10 mouse cellular contexts compared by ENCODE assay signal in the genomic region with DNA sequence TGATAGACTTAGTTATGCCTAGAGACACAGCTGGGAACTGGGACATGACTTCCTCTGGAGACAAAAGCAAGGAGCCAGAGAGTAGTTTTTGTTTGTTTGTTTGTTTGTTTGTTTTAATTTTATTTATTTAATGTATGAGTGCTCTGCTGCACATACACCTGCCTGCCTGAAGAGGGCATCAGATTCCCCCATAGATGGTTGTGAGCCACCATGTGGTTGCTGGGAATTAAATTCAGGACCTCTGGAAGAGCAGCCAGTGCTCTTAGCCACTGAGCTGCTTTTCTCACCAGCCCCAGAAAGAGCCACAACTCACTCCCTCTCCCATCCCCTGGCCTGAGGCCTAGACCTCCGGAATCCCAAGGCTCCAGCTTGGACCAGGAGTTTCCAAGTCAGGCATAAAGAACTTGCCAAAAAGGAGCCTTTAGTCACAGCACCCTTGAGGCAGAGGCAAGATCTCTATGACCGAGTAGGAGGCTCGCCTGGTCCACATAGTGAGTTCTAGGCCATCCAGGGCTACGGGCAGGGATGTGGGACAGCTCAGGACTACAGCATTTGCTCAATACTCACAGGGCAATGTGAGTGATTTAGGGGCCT. TPM values are rescaled to one million over a fixed set of nuclear protein-coding genes. Genes with fewer than 3 reads are reported as not detected.
A peak's percentile ranks its signal among the peaks of the same experiment; 100 is the strongest.
DNase-seq lines count a peak whose midpoint lies in the region; ATAC-seq and TF ChIP-seq lines count a peak whose summit lies in the region.
"Had no signal": no experiment of that assay in that cellular context is flagged by ENCODE, and none has a peak within 500 bp of the region (broad histone marks: within the 10 kb centered on the region; RNA-seq: fewer than 3 reads in every experiment).

No protein-coding gene starts in this region.

- H3K27ac ChIP-seq in hindbrain, postnatal 0 days = 0 out of 2 replicates have a peak overlapping the region, but pooled peaks have one; percentile 32
- H3K27ac ChIP-seq in hindbrain, embryonic 14.5 days = no peak overlapping the region
- H3K27ac ChIP-seq in midbrain, embryonic 12.5 days (replicated peaks) = no peak overlapping the region
- no peak overlapping the region for H3K27ac ChIP-seq in midbrain, embryonic 13.5 days
- H3K27ac ChIP-seq in forebrain, embryonic 16.5 days (ENCODE audit: low read length) = peak overlapping the region; percentile 46; the same call in 1 of the 2 replicates
- H3K27ac ChIP-seq in stomach, embryonic 15.5 days = 0 out of 2 replicates have a peak overlapping the region, but pooled peaks have one; percentile 35
- H3K27ac ChIP-seq: hindbrain, embryonic 12.5 days; macrophage had no signal

- DNase-seq in hindbrain, postnatal 0 days (ENCODE audit: low spot score) = no peak
- DNase-seq in hindbrain, embryonic 14.5 days (ENCODE audit: low spot score) = no peak
- no peak for DNase-seq in left cerebral cortex, adult 9 months (ENCODE audit: low spot score in 2 of 2)

- TF ChIP-seq CTCF in hindbrain, postnatal 0 days (IDR thresholded peaks at IDR 0.05; ENCODE audit: low read depth) = peak; percentile 58

- no peak overlapping the region for H3K9ac ChIP-seq in hindbrain, postnatal 0 days (replicated peaks; ENCODE audit: low read length)
- no peak overlapping the region for H3K9ac ChIP-seq in hindbrain, embryonic 14.5 days
- no peak overlapping the region for H3K9ac ChIP-seq in midbrain, embryonic 12.5 days (replicated peaks)
- H3K9ac ChIP-seq in midbrain, embryonic 13.5 days (replicated peaks) = no peak overlapping the region
- H3K9ac ChIP-seq in forebrain, embryonic 16.5 days (replicated peaks; ENCODE audit: low read depth, low read length) = no peak overlapping the region
- no peak overlapping the region for H3K9ac ChIP-seq in stomach, embryonic 15.5 days
- H3K9ac ChIP-seq: hindbrain, embryonic 12.5 days had no signal

- no peak overlapping the region for H3K4me3 ChIP-seq in hindbrain, postnatal 0 days (ENCODE audit: low read length)
- no peak overlapping the region for H3K4me3 ChIP-seq in hindbrain, embryonic 14.5 days (replicated peaks; ENCODE audit: low read length)
- no peak overlapping the region for H3K4me3 ChIP-seq in midbrain, embryonic 12.5 days
- H3K4me3 ChIP-seq in midbrain, embryonic 13.5 days (replicated peaks) = no peak overlapping the region
- H3K4me3 ChIP-seq in forebrain, embryonic 16.5 days (replicated peaks; ENCODE audit: low read length) = no peak overlapping the region
- H3K4me3 ChIP-seq in stomach, embryonic 15.5 days (replicated peaks) = no peak overlapping the region
- H3K4me3 ChIP-seq: hindbrain, embryonic 12.5 days had no signal

- no peak overlapping the region for H3K4me2 ChIP-seq in hindbrain, postnatal 0 days (ENCODE audit: low read depth, low read length)
- H3K4me2 ChIP-seq in hindbrain, embryonic 14.5 days (replicated peaks) = no peak overlapping the region
- no peak overlapping the region for H3K4me2 ChIP-seq in midbrain, embryonic 12.5 days (replicated peaks)
- H3K4me2 ChIP-seq in midbrain, embryonic 13.5 days (replicated peaks) = no peak overlapping the region
- H3K4me2 ChIP-seq in forebrain, embryonic 16.5 days (ENCODE audit: low read length) = no peak overlapping the region
- no peak overlapping the region for H3K4me2 ChIP-seq in stomach, embryonic 15.5 days
- H3K4me2 ChIP-seq: hindbrain, embryonic 12.5 days had no signal

- H3K27me3 ChIP-seq in hindbrain, postnatal 0 days (ENCODE audit: insufficient read depth, low read length) = no peaks in the 10 kb centered on the region
- H3K27me3 ChIP-seq in hindbrain, embryonic 14.5 days (ENCODE audit: control insufficient read depth, insufficient read depth, low read length) = no peaks in the 10 kb centered on the region
- no peaks in the 10 kb centered on the region for H3K27me3 ChIP-seq in midbrain, embryonic 12.5 days
- H3K27me3 ChIP-seq in midbrain, embryonic 13.5 days = no peaks in the 10 kb centered on the region
- H3K27me3 ChIP-seq in forebrain, embryonic 16.5 days (replicated peaks; ENCODE audit: control insufficient read depth, insufficient read depth, low read length) = no peaks in the 10 kb centered on the region
- no peaks in the 10 kb centered on the region for H3K27me3 ChIP-seq in stomach, embryonic 15.5 days (replicated peaks)
- H3K27me3 ChIP-seq: hindbrain, embryonic 12.5 days had no signal

- WGBS in hindbrain, postnatal 0 days = 63% methylated on average over 4 of the region's 4 CpGs
- 64% methylated on average over 4 of the region's 4 CpGs for WGBS in hindbrain, embryonic 14.5 days
- 67% methylated on average over 4 of the region's 4 CpGs for WGBS in midbrain, embryonic 12.5 days
- 63% methylated on average over 4 of the region's 4 CpGs for WGBS in midbrain, embryonic 13.5 days
- 64% methylated on average over 4 of the region's 4 CpGs for WGBS in forebrain, embryonic 16.5 days
- WGBS in stomach, embryonic 15.5 days = 63% methylated on average over 4 of the region's 4 CpGs

- no peaks in the 10 kb centered on the region for H3K9me3 ChIP-seq in hindbrain, postnatal 0 days (ENCODE audit: low read length)
- no peaks in the 10 kb centered on the region for H3K9me3 ChIP-seq in hindbrain, embryonic 14.5 days (ENCODE audit: control insufficient read depth, low read length)
- no peaks in the 10 kb centered on the region for H3K9me3 ChIP-seq in midbrain, embryonic 12.5 days
- no peaks in the 10 kb centered on the region for H3K9me3 ChIP-seq in midbrain, embryonic 13.5 days
- H3K9me3 ChIP-seq in forebrain, embryonic 16.5 days (ENCODE audit: control insufficient read depth, low read length) = no peaks in the 10 kb centered on the region
- no peaks in the 10 kb centered on the region for H3K9me3 ChIP-seq in stomach, embryonic 15.5 days
- H3K9me3 ChIP-seq: hindbrain, embryonic 12.5 days had no signal

- no peaks in the 10 kb centered on the region for H3K4me1 ChIP-seq in hindbrain, postnatal 0 days (ENCODE audit: insufficient read depth, low read length)
- no peaks in the 10 kb centered on the region for H3K4me1 ChIP-seq in hindbrain, embryonic 14.5 days (replicated peaks; ENCODE audit: control insufficient read depth, insufficient read depth, low read length)
- no peaks in the 10 kb centered on the region for H3K4me1 ChIP-seq in midbrain, embryonic 12.5 days
- H3K4me1 ChIP-seq in midbrain, embryonic 13.5 days (replicated peaks) = peaks cover 6% of the 10 kb centered on the region
- peaks cover 7% of the 10 kb centered on the region; the same call in 1 of the 2 replicates for H3K4me1 ChIP-seq in forebrain, embryonic 16.5 days (replicated peaks; ENCODE audit: control insufficient read depth, insufficient read depth, low read length)
- 0 out of 2 replicates have a peak, but pooled peaks cover 7% of the 10 kb centered on the region for H3K4me1 ChIP-seq in stomach, embryonic 15.5 days

- ATAC-seq in hindbrain, postnatal 0 days = no peak
- ATAC-seq in hindbrain, embryonic 14.5 days (ENCODE audit: low FRiP score) = no peak
- peak; percentile 16; the same call in 1 of the 2 replicates for ATAC-seq in midbrain, embryonic 12.5 days (ENCODE audit: low FRiP score, low read depth)
- no peak; the same call in 1 of the 2 replicates for ATAC-seq in midbrain, embryonic 13.5 days
- ATAC-seq in forebrain, embryonic 16.5 days = peak; percentile 19; the same call in 1 of the 2 replicates
- no peak for ATAC-seq in stomach, embryonic 15.5 days (ENCODE audit: insufficient read depth, low FRiP score, low read depth)

- no peaks in the 10 kb centered on the region for H3K36me3 ChIP-seq in hindbrain, postnatal 0 days (ENCODE audit: insufficient read depth, low read length)
- no peaks in the 10 kb centered on the region for H3K36me3 ChIP-seq in hindbrain, embryonic 14.5 days (replicated peaks; ENCODE audit: control insufficient read depth, insufficient read depth)
- H3K36me3 ChIP-seq in midbrain, embryonic 12.5 days = no peaks in the 10 kb centered on the region
- no peaks in the 10 kb centered on the region for H3K36me3 ChIP-seq in midbrain, embryonic 13.5 days
- H3K36me3 ChIP-seq in forebrain, embryonic 16.5 days (ENCODE audit: control insufficient read depth, insufficient read depth) = no peaks in the 10 kb centered on the region
- no peaks in the 10 kb centered on the region for H3K36me3 ChIP-seq in stomach, embryonic 15.5 days
- H3K36me3 ChIP-seq: hindbrain, embryonic 12.5 days had no signal

RNA-seq across cellular contexts. Expression of a gene that starts 25.6 kb away (rescaled TPM):
- 0.84 and 2.5 TPM in 2 replicates for total RNA-seq in hindbrain, postnatal 0 days (2014; rRNA removed)
- 1.0 and 1.5 TPM in 2 replicates for polyA plus RNA-seq in hindbrain, postnatal 0 days (2015; fragmentation: Nextera tagmentation; extraction: Ambion mirVana)
- 0.92 and 1.7 TPM in 2 replicates for polyA plus RNA-seq in hindbrain, embryonic 14.5 days (2014; fragmentation: Nextera tagmentation; extraction: Ambion mirVana)
- polyA plus RNA-seq in midbrain, embryonic 12.5 days (2016; fragmentation: Nextera tagmentation; extraction: Ambion mirVana) = 0.37 and 0.70 TPM in 2 replicates
- 0.30 and 0.47 TPM in 2 replicates for polyA plus RNA-seq in midbrain, embryonic 13.5 days (2015; fragmentation: Nextera tagmentation; extraction: Ambion mirVana)
- 0.67 and 1.4 TPM in 2 replicates for polyA plus RNA-seq in forebrain, embryonic 16.5 days (2015; fragmentation: Nextera tagmentation; extraction: Ambion mirVana)
- 7.6 and 8.4 TPM in 2 replicates for polyA plus RNA-seq in stomach, embryonic 15.5 days (2015; fragmentation: Nextera tagmentation; extraction: Ambion mirVana)
- polyA plus RNA-seq: macrophage had no signal

RNA-seq across cellular contexts. Expression of a gene that starts 31.6 kb away (rescaled TPM):
- total RNA-seq in hindbrain, postnatal 0 days (2014; rRNA removed) = 59.3 and 78.2 TPM in 2 replicates
- 64.0 and 67.7 TPM in 2 replicates for polyA plus RNA-seq in hindbrain, postnatal 0 days (2015; fragmentation: Nextera tagmentation; extraction: Ambion mirVana)
- 53.9 and 70.7 TPM in 2 replicates for polyA plus RNA-seq in hindbrain, embryonic 14.5 days (2014; fragmentation: Nextera tagmentation; extraction: Ambion mirVana)
- 81.7 and 83.6 TPM in 2 replicates for polyA plus RNA-seq in midbrain, embryonic 12.5 days (2016; fragmentation: Nextera tagmentation; extraction: Ambion mirVana)
- 75.1 and 81.5 TPM in 2 replicates for polyA plus RNA-seq in midbrain, embryonic 13.5 days (2015; fragmentation: Nextera tagmentation; extraction: Ambion mirVana)
- 52.4 and 53.1 TPM in 2 replicates for polyA plus RNA-seq in forebrain, embryonic 16.5 days (2015; fragmentation: Nextera tagmentation; extraction: Ambion mirVana)
- polyA plus RNA-seq in stomach, embryonic 15.5 days (2015; fragmentation: Nextera tagmentation; extraction: Ambion mirVana) = 57.0 and 61.1 TPM in 2 replicates

RNA-seq across cellular contexts. Expression of a gene that starts 44.7 kb away (rescaled TPM):
- not detected in 2 replicates for total RNA-seq in hindbrain, postnatal 0 days (2014; rRNA removed)
- not detected in 2 replicates for polyA plus RNA-seq in hindbrain, postnatal 0 days (2015; fragmentation: Nextera tagmentation; extraction: Ambion mirVana)
- not detected in 2 replicates for polyA plus RNA-seq in hindbrain, embryonic 14.5 days (2014; fragmentation: Nextera tagmentation; extraction: Ambion mirVana)
- polyA plus RNA-seq in midbrain, embryonic 12.5 days (2016; fragmentation: Nextera tagmentation; extraction: Ambion mirVana) = not detected in 2 replicates
- not detected in 2 replicates for polyA plus RNA-seq in midbrain, embryonic 13.5 days (2015; fragmentation: Nextera tagmentation; extraction: Ambion mirVana)
- not detected in 2 replicates for polyA plus RNA-seq in forebrain, embryonic 16.5 days (2015; fragmentation: Nextera tagmentation; extraction: Ambion mirVana)
- not detected in 2 replicates for polyA plus RNA-seq in stomach, embryonic 15.5 days (2015; fragmentation: Nextera tagmentation; extraction: Ambion mirVana)
- total RNA-seq: layer of hippocampus, postnatal 25 days had no signal
- polyA plus RNA-seq: hindbrain, embryonic 12.5 days; macrophage had no signal

Comparison
In these comparisons a context has a peak if more than half of its experiments do, and no peak if none do; other contexts are left out.
1. ATAC-seq: peak in midbrain, embryonic 12.5 days (single experiment) and forebrain, embryonic 16.5 days (single experiment); none in hindbrain, postnatal 0 days (single experiment), hindbrain, embryonic 14.5 days (single experiment), midbrain, embryonic 13.5 days (single experiment) and stomach, embryonic 15.5 days (single experiment).
2. H3K27ac ChIP-seq: peak in hindbrain, postnatal 0 days (single experiment), forebrain, embryonic 16.5 days (single experiment) and stomach, embryonic 15.5 days (single experiment); none in hindbrain, embryonic 14.5 days (single experiment), midbrain, embryonic 12.5 days (single experiment) and midbrain, embryonic 13.5 days (single experiment).